Mouse (Mus musculus) CD4-positive, CD25-positive, alpha-beta regulatory T cell, adult 2 months (primary cell): ENCODE measurements at regions not wholly inside any gene's neighbourhood (a gene's known extent, or its start where the extent isn't known, plus 50 kb on each side); places are given as distances from the start of the nearest gene placed in this dataset.

Source experiments
- DNase-seq: peaks from one replicate; pipeline ENCODE4 v3.0.0-alpha.2; 2012; ENCODE audit warnings: low read depth, low spot score

DNA sequence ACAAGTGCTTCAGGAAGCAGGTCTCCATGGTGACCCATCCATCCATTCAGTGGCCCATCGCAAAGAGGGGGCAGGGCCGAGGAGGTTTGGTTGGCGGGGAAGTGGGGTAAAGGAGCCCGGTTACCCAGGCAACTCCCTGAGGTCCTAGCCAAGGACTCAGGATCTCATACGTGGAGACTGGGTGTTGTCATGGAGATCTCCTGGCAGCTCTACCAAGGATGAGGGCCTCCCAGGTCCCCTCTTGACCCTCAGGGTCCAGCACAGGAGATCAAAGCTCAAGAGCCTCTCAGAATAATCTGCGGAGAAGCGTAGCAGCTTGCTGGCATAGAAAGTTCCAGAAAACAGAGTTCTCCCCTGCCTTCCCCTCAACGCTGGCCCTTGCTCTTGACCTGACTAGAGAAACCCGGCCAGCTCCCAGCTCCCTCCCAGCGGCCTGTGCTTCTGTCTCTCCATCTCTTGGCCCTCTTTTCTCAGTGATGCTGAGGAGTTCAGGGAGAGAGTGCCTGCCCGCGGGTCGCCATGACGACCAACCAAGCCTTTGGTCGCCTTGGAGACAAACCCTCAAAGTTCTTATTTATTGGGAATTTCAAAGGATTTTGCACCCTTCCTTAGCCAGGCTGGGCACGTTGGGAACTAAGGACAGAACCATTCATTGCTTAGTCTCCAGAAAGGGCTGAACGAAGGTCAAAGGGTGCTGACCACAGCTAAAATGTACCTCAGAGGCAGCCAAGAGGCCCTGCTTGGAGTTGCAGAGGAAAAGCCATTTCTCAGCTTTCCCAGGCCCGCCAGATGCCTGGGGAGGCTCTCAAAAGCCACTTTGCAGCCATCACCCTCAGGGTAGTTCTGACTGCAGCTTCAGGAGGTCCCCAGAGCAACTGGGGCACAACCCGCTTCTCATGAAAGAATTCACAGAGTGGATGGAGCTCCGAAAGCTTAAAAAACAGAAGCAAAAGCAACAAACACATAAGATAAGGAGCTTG lies 60.0 kb downstream of the Ubiad1 start:
- no peak for DNase-seq

GRCm38 (mm10) chr4:148380562-148380961 lies 64.0 kb downstream of the Ubiad1 start:
- DNase-seq: no peak

DNA sequence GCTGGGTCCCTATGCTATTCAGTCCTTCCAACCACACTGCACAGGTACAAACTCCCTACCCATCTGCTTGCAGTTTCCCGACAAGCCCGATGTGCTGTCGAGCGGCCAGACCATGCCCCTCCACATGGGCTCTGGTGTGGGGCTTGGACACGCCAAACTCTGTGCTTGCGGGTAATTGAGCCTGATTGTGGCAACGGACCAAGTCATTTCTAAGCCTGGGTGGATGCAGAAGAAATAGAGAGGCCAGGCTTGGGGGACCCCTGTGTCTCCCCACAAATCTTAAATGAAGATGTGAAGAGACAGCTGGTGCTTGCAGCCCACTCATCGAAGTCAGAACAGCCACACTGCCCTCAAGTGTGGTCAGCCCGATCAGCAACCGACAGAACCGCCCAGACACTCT lies 66.1 kb downstream of the Ubiad1 start:
- no peak for DNase-seq

GRCm38 (mm10) chr4:148377368-148377767 lies 67.2 kb downstream of the Ubiad1 start:
- no peak for DNase-seq

DNA sequence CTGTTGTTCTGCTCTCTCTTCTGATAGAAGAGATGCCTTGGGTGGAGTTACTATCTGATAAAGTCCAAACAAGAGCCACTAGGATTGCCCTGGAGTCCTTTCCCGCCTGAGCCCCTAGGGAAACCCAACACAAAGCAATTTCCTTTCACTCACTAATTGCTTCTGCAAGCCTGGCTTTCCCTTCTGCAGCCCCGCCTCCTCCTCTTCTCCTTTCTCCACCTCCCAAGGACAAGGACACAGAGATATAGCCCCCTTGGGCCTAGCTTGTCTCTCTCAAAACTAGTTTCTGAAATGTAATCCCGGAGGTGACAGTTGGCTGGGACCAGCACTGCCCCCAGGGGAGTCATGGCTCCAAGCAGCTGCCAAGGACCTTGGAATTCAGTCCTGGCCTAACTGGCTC lies 68.1 kb downstream of the Ubiad1 start:
- no peak for DNase-seq

DNA sequence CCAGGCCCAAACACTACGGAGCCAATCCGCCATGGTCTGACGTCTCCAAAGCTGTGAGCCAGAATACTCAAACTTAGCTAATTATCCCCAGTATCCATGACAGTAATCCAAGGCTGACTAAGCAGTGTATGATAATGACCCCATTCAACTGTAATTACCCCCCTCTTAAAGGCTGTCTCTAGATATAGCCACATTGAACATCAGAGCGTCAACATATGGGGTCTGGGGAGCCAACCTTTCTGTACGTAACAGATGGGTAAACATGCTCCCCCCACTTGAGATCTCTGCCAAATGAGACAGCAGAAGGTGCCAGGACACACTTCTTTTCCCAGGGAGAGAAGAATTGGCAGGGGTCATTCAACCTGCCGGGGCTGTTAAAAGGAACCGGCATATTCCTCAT lies 73.1 kb downstream of the Ubiad1 start:
- no peak for DNase-seq

GRCm38 (mm10) chr4:148367671-148368070 lies 76.9 kb downstream of the Ubiad1 start:
- no peak for DNase-seq

GRCm38 (mm10) chr4:148365804-148366203 lies 78.0 kb upstream of the Disp3 start:
- no peak for DNase-seq

DNA sequence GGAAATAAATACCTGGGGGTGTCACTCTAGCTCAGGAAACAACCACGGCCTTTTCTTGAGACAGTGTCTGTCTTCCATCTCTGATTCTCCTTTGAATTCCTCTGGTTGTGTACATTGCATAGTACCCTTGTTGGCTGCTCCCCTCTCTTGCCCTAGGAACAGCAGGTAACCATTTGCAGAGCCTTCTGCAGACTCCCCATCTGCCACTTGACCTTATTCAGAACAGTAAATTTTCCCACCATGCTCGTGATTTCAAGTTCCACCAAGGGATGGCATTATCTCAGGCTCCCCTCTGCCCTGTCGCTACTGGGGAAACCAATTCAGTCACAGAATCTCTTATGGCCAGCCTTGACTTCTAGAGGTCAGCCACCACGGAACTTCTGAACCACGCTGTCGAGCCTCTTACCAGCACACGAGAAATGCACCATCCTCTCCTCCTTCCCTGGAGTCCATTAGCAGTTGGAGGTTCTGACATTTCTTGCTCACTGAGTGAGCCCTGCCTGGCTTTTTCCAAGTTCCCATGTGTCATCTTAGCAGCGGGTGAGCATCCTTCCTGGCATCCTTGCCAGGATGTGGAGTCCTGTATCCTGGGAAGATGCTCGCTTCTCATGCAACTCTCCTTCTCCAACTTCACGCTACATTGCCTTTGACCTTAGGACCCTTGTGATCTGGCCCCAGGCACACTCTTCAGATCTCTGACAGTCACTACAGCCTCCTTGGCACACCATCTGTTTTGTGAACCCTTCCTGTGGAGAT lies 75.8 kb upstream of the Disp3 start:
- DNase-seq: no peak

DNA sequence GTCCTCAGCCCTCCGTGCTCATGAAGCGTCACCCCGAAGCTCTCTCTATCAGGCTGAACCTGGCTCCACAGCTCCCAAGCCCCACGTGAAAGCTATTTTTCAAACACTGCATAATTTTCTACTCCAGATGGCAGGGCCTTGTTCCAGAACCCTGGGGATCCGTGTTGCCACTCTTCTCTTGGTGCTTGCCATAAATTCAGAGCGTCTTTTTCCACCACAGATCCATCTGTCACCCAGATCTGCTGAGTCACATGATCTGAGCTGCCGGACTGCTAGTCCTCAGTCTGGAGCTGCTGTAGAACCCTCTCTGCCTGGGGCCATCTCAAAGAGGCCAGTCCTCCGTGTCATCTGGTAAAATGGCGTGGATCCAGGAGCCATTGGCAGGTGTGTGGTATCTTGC lies 73.2 kb upstream of the Disp3 start:
- no peak for DNase-seq

- DNase-seq: no peak
Observed at GRCm38 (mm10) chr4:148358336-148358735, 70.6 kb upstream of the Disp3 start.

DNA sequence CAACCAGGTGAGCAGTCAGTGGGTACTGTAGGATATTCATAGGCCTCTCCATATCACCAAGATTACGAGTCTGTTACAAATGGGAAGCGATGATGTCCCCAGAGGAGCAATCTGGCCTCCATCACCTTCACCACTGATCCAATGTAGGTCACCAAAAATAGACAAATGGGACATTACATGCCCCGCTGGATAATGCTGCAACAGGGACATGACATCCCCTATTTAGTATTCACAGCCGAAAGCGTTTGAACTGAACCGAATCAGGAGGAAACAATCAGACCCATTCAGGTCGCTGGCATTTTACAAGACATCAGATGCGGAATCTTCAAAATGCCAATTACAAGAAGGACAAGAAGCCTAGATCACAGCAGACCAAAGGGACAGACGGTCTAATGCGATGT lies 69.5 kb upstream of the Disp3 start:
- DNase-seq: no peak

DNA sequence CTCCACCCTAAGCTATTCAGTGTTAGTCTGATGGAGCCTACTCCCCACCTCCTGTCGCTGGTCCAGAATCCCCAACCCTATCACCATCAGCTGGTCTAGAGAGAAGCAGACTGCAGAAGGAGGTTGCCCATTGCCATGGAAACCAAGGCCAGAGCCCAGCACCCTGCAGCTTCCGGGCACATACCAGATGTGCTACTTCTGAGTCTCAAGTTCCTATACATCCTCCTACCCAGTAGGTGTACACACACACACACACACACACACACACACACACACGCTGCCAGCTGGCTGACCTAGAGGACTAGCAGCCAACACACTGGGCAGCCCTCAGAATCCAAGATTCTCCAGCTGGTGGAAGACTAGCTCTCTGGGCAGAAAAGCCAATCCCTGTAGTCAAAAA lies 68.9 kb upstream of the Disp3 start:
- DNase-seq: no peak

- DNase-seq: no peak
Observed at GRCm38 (mm10) chr4:148353969-148354368, 66.2 kb upstream of the Disp3 start.

DNA sequence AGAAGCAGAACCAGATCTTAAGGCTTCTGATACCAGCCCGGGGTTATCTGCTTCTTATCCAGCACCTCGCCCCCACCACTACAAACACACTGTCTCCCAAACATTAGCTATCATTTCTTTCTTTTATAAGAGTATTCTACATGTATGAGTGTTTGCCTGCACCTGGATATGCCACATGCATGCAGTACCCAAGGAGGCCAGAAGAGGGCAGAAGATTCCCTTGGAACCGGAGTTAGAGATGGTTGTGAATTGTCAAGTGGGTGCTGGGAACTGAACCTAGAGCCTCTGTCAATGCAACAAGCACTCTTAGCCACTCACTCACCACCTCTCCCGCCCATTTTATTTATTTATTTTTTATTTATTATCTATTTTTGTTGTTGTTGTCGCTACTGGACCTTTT lies 64.9 kb upstream of the Disp3 start:
- DNase-seq: peak; percentile 7

GRCm38 (mm10) chr4:148341531-148342157 lies 53.9 kb upstream of the Disp3 start:
- no peak for DNase-seq

GRCm38 (mm10) chr4:148340342-148340741 lies 52.6 kb upstream of the Disp3 start:
- DNase-seq: no peak

GRCm38 (mm10) chr4:148337890-148338880 lies 50.4 kb upstream of the Disp3 start:
- no peak for DNase-seq
